Mouse (Mus musculus) limb, embryonic 14.5 days (tissue): ENCODE measurements around the gene Ckm. TPM values are rescaled to one million over a fixed set of nuclear protein-coding genes. Genes with fewer than 3 reads are reported as not detected.

Experiments used
- ATAC-seq: fragments of 200-750 bp; cut with Nextera tagmentation; 2 replicates; pipeline ENCODE4 v1.8.0; 2017; ENCODE audit warnings: low read depth, moderate number of reproducible peaks, moderate TSS enrichment; ENCODE audit not compliant: low FRiP score
- DNase-seq: peaks from one replicate; pipeline ENCODE4 v3.0.0-alpha.2; 2015; ENCODE audit warnings: low spot score
- H3K27ac ChIP-seq: fragments of 300-500 bp; sonication (generic); replicated peaks from 2 replicates; pipeline ENCODE4 v1.5.1; 2014; ENCODE audit warnings: low read depth, mild to moderate bottlenecking, low read length, moderate library complexity, mixed read lengths
- H3K27me3 ChIP-seq: fragments of 300-500 bp; sonication (generic); 2 replicates; pipeline ENCODE4 v1.6.1; 2014; ENCODE audit warnings: low read length, mixed read lengths; ENCODE audit not compliant: control insufficient read depth, insufficient read depth
- H3K36me3 ChIP-seq: fragments of 300-500 bp; sonication (generic); 2 replicates; pipeline ENCODE4 v1.6.1; 2014; ENCODE audit warnings: mild to moderate bottlenecking, low read length, moderate library complexity, mixed read lengths; ENCODE audit not compliant: control insufficient read depth, insufficient read depth
- H3K4me1 ChIP-seq: fragments of 300-500 bp; sonication (generic); 2 replicates; pipeline ENCODE4 v1.6.1; 2014; ENCODE audit warnings: antibody characterized with exemption, low read length, mixed read lengths; ENCODE audit not compliant: control insufficient read depth, insufficient read depth
- H3K4me2 ChIP-seq: fragments of 300-500 bp; sonication (generic); replicated peaks from 2 replicates; pipeline ENCODE4 v1.6.1; 2014; ENCODE audit warnings: low read depth, mild to moderate bottlenecking, low read length, moderate library complexity; ENCODE audit not compliant: severe bottlenecking
- H3K4me3 ChIP-seq: fragments of 300-500 bp; sonication (generic); replicated peaks from 2 replicates; pipeline ENCODE4 v1.5.1; 2014; ENCODE audit warnings: low read length
- H3K9ac ChIP-seq: fragments of 300-500 bp; sonication (generic); 2 replicates; pipeline ENCODE4 v1.6.1; 2014; ENCODE audit warnings: mild to moderate bottlenecking, low read depth, low read length, moderate library complexity; ENCODE audit not compliant: severe bottlenecking
- H3K9me3 ChIP-seq: fragments of 300-500 bp; sonication (generic); 2 replicates; pipeline ENCODE4 v1.6.1; 2016; ENCODE audit warnings: low read length; ENCODE audit not compliant: control insufficient read depth
- POLR2A ChIP-seq: fragments of 200-500 bp; IDR thresholded peaks from 2 replicates; pipeline ENCODE4 v1.8.0; 2012; ENCODE audit warnings: inconsistent platforms, mild to moderate bottlenecking, moderate library complexity, borderline replicate concordance; ENCODE audit not compliant: insufficient read depth, insufficient read length; ENCODE audit errors: extremely low read depth
- WGBS: fragments of 180-500 bp; shearing (Covaris S2); extraction: QIAGEN DNeasy Blood & Tissue Kit; methylation state at CpG from one replicate; pipeline ENCODE4 v1.1.7; 2014; 5-methylcytosine and 5-hydroxymethylcytosine counted together
- polyA plus RNA-seq, 2 experiments: library from polyadenylated mRNA; depleted of rRNA in 1 of 2; stranded (reverse) in 1 of 2; unstranded in 1 of 2; fragments of >200 nt; fragmentation: Nextera tagmentation in 1 of 2; extraction: Ambion mirVana in 1 of 2; gene quantifications; 2 replicates each; pipeline versions ENCODE4 v1.2.1 to v1.2.3; 2012 to 2014

Ckm gene
- polyA plus RNA-seq, 2 experiments = 91.5 to 125 TPM

DNA sequence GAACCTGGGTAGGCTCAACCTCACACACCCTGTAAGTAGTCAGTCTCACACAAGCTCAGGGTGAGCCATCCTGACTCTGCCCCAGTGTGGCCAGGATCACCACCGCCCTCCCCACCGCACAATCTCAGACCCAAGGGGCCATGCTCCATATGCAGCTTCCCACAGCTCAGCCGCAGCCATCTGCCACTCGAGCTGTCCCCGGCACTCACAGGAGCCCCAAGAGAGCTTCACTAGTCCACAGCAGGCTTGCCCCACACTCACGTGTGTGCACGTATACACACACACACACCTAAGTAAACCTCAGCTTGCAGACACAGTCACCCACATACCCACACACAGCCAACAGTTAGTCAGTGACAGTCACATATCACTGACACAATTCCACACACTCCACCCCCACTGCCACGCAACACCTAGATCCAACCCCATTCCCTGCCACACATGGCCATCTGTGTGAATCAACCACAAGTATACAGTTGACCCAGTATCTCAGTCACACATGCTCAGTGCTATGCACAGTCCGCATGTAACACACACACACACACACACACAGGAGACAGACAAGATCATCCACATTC is 2.0 kb upstream of the Ckm start:
- peaks cover 32% of the 10 kb centered on the region for H3K27me3 ChIP-seq
- H3K4me3 ChIP-seq = no peak overlapping the region
- H3K36me3 ChIP-seq = no peaks in the 10 kb centered on the region
- no peak overlapping the region for H3K9ac ChIP-seq
- no peaks in the 10 kb centered on the region; the same call in 1 of the 2 replicates for H3K4me1 ChIP-seq
- H3K4me2 ChIP-seq = no peak overlapping the region
- H3K9me3 ChIP-seq = peaks cover 6% of the 10 kb centered on the region
- no peak for ATAC-seq
- H3K27ac ChIP-seq = no peak overlapping the region
- 86% methylated on average over 9 of the region's 9 CpGs for WGBS
- no peak for TF ChIP-seq POLR2A
- DNase-seq = no peak

DNA sequence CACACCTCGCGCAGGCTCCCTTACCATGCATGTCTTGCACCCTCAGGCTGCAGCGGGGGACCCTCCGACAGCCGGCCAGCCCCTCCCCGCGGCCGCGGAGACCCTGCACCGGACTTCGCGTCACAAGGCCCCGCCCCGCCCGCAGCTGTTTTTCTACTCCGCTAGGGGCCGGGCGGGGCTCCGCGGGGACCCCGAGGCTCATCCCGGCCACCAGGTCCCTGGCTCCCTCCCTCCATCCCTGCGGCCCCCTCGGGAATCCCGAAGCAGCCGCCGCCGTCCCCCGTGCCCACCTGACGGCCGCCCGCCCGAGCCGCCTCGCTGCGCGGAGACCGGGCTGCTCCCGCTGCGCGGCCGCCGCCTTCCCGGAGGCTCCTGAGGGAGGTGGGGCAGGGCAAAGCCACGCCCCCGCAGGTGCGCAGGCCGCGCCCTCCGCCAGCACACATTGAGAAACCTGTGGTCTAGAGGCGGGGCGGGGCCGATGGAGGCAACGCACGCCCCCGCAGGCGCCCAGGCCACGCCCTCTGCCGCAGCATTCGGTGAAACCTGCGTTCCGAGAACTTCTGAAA is 762 bp upstream of the Ckm start, which contains the start of gene Klc3:
Gene Klc3, minus strand, starts transcription at position 374 of the 566 bp plus-strand sequence.
- Histone ChIP-seq H3K27ac (no peak within 1 kb of the TSS), H3K36me3 (no peaks in the 10 kb centered on the region), H3K9me3 (peaks cover 6% of the 10 kb centered on the region), H3K27me3 (peaks cover 32% of the 10 kb centered on the region), H3K4me3 (peak within 1 kb of the TSS; percentile 56), H3K4me2 (peak within 1 kb of the TSS; percentile 81), H3K4me1 (no peaks in the 10 kb centered on the region; the same call in 1 of the 2 replicates), H3K9ac (peak within 1 kb of the TSS; percentile 48)
- WGBS = 1% methylated on average over 35 of the region's 62 CpGs
- no peak for TF ChIP-seq POLR2A
- DNase-seq = peak; percentile 60
- peak; percentile 31; the same call in 1 of the 2 replicates for ATAC-seq

DNA sequence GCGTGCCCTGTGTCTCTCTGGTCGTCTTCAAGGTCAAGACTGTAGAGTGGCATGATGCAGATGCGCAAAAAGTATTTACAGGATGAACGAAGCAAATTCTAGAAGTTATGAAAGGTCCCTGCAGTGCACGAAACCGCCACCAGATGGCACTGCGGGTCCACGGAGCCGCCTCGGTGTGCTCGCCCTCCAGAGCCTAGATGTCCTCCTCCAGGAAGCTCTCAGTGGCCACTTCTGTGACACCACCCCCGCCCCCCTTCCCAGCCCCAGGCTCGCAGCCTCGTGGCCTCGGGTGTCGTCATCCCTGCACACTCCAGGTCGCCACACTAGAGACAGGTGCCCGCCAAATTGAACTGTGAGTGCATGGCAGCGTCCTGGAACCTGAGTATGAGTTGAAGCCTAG is 841 bp downstream of the Ckm start:
- ATAC-seq (peak; percentile 50; the same call in 1 of the 2 replicates), DNase-seq (peak; percentile 67)
- Histone ChIP-seq H3K27me3 (peaks cover 32% of the 10 kb centered on the region), H3K9me3 (peaks cover 6% of the 10 kb centered on the region), H3K36me3 (no peaks in the 10 kb centered on the region), H3K9ac (no peak overlapping the region), H3K4me2 (0 out of 2 replicates have a peak overlapping the region, but pooled peaks have one; percentile 28), H3K4me1 (no peaks in the 10 kb centered on the region), H3K27ac (no peak overlapping the region), H3K4me3 (no peak overlapping the region)
- no peak for TF ChIP-seq POLR2A
- WGBS = 3% methylated on average over 19 of the region's 19 CpGs

DNA sequence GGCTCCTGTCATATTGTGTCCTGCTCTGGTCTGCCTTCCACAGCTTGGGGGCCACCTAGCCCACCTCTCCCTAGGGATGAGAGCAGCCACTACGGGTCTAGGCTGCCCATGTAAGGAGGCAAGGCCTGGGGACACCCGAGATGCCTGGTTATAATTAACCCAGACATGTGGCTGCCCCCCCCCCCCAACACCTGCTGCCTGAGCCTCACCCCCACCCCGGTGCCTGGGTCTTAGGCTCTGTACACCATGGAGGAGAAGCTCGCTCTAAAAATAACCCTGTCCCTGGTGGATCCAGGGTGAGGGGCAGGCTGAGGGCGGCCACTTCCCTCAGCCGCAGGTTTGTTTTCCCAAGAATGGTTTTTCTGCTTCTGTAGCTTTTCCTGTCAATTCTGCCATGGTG is 5.2 kb downstream of the Ckm start:
- Histone ChIP-seq H3K4me2 (no peak overlapping the region), H3K4me3 (no peak overlapping the region), H3K9me3 (no peaks in the 10 kb centered on the region), H3K27ac (no peak overlapping the region), H3K27me3 (peaks cover 7% of the 10 kb centered on the region), H3K36me3 (no peaks in the 10 kb centered on the region), H3K9ac (no peak overlapping the region), H3K4me1 (no peaks in the 10 kb centered on the region)
- ATAC-seq (peak; percentile 45; the same call in 1 of the 2 replicates), DNase-seq (no peak)
- TF ChIP-seq POLR2A = no peak
- 41% methylated on average over 6 of the region's 6 CpGs for WGBS

DNA sequence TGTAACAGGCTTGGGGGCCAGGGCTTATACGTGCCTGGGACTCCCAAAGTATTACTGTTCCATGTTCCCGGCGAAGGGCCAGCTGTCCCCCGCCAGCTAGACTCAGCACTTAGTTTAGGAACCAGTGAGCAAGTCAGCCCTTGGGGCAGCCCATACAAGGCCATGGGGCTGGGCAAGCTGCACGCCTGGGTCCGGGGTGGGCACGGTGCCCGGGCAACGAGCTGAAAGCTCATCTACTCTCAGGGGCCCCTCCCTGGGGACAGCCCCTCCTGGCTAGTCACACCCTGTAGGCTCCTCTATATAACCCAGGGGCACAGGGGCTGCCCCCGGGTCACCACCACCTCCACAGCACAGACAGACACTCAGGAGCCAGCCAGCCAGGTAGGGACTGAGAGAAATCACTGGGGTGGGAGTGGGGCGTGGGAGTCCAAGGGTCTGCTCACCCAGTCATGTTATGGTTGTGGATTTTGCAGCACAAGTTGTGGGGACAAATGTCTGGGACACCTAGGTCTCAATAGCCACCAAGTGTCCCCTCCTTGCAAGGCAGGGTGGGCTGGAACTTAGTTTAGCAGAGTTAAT is 6.3 kb downstream of the Ckm start:
- H3K9me3 ChIP-seq = no peaks in the 10 kb centered on the region
- H3K4me1 ChIP-seq = no peaks in the 10 kb centered on the region
- TF ChIP-seq POLR2A = no peak
- H3K4me2 ChIP-seq = no peak overlapping the region
- no peak for DNase-seq
- 0 out of 2 replicates have a peak, but pooled peaks have one; percentile 9 for ATAC-seq
- H3K27me3 ChIP-seq = no peaks in the 10 kb centered on the region
- H3K27ac ChIP-seq = no peak overlapping the region
- no peak overlapping the region for H3K4me3 ChIP-seq
- WGBS = 84% methylated on average over 11 of the region's 11 CpGs
- no peaks in the 10 kb centered on the region for H3K36me3 ChIP-seq
- no peak overlapping the region for H3K9ac ChIP-seq
